Mouse (Mus musculus) layer of hippocampus, adult 11-12 months (tissue): ENCODE results near the gene Jtb.
"Not testable (repeated sequence)": the region's sequence is repeated elsewhere in the genome, so short reads cannot be mapped to it uniquely, and the experiment has no call there.

Experiments
- DNase-seq: peaks from one replicate; pipeline ENCODE4 v3.0.0; 2022; ENCODE audit warnings: low spot score

Jtb gene

GRCm38 (mm10) chr3:90224331-90224730, 7.1 kb upstream of the Jtb start:
- no peak for DNase-seq

DNA sequence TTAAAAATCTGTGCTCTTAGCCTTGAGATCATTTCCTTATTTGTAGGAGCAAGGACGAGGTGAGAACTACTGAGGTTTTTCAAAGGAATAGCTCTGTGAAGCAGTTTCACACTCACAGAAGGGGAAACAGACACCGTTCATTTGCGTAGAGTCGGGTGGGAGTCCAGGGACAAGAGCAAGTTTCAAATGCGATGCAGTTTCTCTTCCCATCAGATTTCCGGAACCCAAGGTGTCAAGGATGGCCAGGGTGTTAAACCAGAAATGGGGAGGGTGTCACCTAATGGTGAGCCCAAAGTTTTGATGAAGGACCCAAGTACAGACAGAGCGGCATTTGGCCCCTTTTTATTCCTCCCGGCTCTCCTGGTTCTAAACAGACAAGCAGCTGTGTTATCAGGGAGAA, 322 bp upstream of the Jtb start:
- no peak for DNase-seq

- DNase-seq = no peak
These were observed 9.9 kb downstream of the Jtb start for GRCm38 (mm10) chr3:90241251-90241650.

DNA sequence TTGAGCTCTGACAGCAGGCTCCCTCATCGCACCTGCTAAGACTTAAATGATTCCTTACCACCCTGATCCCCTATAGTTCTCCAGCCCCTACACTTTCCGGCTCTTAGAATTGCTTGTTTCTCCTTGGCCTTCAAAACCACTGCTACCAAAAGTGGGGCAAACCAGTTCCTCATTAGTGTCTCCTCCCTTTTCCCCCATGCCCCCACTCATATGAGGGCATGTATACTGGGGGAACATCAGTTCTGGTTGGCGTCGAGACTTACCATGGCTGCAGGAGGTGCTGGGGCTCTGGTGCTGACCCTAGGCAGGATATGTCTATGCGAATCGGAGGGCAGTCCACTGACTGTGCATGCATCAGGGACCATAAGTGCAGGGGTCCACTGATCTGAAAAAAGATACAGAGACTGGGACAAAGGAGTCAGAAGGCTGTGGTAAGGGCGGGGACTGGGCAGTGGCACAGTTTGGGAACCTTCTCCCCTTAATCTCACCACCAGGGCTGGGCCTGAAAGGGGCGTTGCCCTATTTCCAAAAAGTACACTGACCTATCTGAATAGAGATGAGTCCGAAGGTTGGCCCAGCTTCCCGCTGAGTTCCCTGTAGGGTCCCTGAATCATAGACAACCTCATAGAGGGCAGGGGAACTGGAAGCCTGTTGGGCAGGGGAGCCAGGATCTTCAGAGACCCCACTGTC, 10.4 kb downstream of the Jtb start:
- DNase-seq = no peak

DNA sequence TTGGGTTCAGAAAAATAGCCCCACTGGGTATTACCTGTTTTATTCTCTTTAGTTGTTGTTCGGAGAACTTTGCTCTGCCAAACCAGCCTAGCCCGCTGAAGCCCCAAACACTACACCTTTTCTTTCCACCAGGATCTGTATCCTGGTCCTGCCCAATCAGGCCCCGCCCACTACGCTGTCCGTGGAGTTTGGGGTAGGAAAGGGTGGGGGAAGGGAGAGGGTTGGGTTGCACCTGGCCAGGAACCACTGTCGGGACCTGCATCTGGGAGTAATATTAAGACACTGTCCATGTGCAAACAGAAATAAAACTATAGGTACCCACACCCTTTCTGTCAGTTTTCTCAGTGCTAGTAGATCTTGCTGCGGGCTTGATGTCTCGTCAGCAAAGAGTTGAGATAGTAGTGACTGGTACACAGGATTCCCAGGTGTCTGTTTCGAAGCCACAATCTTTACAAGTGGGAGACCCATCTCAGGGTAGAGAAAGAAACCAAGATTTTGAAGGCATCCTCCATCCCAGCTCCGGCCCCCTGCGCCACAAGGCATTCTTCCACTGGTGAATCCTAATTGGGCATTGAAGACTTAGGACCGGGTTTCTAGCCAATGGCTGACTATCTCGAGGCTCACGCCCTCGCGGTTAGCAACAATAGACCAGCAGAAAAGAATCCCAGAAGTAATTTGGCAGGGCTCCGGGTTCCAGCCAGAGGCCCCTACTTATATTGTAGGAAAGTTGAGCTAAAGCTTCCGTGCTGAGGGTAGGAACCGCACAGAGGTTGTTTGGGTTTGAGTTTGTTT, 11.8 kb downstream of the Jtb start, which contains the start of gene Creb3l4:
Creb3l4 (minus strand) TSS at position 529 of the 792 bp plus-strand sequence.
- DNase-seq = no peak

GRCm38 (mm10) chr3:90245406-90245805, 14.0 kb downstream of the Jtb start:
- DNase-seq = no peak

GRCm38 (mm10) chr3:90247630-90247959, 16.2 kb downstream of the Jtb start:
- DNase-seq = no peak

DNA sequence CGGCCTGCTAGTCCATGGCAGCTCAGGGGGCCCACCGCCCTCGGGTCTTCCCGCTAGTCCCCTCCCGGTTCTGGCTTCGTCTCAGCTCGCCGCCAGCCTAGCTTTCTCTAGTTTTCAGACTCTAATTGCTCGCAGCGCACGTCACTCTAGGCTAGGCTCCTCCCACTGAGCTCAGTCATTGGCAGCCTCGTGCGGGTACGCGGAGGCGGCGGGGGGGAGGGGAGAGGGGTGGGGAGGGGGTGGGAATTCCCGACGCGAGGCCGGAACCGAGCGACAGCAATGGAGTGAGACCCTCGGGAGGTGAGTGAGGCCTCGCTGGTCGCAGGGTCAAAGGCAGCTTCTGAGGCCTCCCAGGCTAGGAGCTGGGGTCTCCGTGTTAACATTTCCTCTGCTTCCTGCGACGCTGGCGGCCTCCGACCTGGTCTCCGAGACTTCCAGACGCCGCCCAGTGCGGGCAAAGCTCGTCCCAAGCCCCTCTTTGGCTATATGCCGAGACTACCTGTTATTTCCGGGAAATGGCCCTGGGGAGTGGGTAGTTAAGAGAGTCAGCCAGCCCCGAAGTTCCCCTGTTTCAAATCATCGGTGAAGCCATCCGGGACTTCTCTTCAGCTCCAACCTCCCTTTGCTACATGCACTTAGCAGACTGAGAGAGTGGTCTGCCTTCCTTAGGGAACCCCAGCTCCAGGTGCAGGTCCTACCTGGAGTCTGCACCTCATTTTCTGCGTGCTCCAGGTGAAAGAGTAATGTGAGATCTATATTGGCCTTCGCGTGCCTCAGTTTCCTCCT, 16.8 kb downstream of the Jtb start, which contains the start of gene Slc39a1:
Slc39a1 (plus strand) TSS at position 213 of the 786 bp plus-strand sequence.
- DNase-seq = peak; percentile 95

DNA sequence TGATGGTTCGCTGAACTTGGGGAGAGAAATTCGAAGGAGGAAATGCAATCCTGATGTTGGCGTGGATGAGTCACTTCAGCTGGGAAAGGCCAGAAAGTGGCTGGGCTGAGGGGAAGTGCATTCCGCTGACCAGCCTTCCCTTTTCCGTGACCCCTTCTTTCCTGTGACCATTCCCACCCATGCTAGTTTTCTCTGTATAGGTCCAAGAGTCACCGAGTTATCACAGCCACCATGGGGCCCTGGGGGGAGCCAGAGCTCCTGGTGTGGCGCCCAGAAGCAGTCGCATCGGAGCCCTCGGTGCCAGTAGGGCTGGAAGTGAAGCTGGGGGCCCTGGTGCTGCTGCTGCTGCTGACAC, 17.3 kb downstream of the Jtb start:
- no peak for DNase-seq

- DNase-seq = no peak
These were observed 19.4 kb downstream of the Jtb start for GRCm38 (mm10) chr3:90250791-90251190.

GRCm38 (mm10) chr3:90251731-90252226, 20.4 kb downstream of the Jtb start:
- not testable (repeated sequence) for DNase-seq

- not testable (repeated sequence) for DNase-seq
These were observed 21.3 kb downstream of the Jtb start for GRCm38 (mm10) chr3:90252659-90253058.

DNA sequence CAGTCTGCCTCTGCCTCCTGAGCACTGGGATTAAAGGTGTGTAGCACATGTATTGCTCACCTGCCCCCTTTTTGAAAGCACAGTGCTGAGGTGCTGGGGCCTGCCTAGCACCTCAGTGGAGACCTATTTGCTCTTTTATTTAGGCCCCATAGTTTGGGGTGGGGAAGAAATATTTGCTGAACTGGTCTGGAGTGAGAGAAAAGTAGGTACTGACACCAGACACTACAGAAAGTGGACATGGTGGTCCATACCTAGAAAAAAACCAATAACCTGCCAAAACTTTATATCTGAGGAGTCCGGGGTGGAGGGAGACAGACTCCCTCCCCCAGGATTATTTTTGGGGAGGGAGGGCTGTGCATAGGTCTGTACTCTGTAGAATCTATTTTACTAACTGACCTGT, 21.8 kb downstream of the Jtb start:
- DNase-seq = not testable (repeated sequence)

- peak; percentile 97 for DNase-seq
These were observed 22.4 kb downstream of the Jtb start, which contains the start of gene Crtc2 for GRCm38 (mm10) chr3:90253653-90254418. Gene Crtc2, plus strand, starts transcription at chr3:90254163.

DNA sequence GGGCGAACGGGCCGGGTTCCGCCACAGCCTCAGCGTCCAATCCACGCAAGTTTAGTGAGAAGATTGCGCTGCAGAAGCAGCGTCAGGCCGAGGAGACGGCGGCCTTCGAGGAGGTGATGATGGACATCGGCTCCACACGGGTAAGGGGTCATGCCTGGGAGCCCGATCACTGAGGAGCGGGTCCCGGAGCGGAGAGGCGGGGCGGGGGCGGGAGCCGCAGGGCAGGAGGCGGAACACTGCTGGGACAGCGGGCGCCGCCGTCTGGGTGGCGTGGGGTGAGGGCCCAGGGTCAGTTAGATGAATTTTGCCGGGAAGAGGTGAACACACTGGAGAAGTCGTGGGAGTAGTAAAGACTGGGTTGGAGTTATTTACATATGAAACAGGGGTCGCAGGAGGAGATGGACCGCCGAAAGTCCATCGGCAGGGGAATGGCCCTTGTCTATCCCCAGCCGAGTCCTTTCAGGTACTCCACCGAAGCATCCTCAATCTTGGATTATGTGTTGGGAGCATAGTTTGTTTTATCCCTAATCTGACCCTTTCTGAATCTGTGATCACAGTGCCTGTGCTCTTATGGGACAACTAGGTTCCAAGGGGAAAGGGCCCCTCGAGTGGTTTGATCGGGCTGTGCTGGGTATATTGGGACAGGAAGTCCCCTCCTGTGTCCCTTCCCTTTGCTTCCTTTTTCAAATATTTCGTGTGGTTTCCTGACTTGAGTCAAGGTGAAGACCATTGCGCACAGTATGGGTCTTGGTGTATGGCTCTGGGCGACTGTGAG, 23.2 kb downstream of the Jtb start:
- no peak for DNase-seq

GRCm38 (mm10) chr3:90255194-90255565, 23.8 kb downstream of the Jtb start:
- no peak for DNase-seq

DNA sequence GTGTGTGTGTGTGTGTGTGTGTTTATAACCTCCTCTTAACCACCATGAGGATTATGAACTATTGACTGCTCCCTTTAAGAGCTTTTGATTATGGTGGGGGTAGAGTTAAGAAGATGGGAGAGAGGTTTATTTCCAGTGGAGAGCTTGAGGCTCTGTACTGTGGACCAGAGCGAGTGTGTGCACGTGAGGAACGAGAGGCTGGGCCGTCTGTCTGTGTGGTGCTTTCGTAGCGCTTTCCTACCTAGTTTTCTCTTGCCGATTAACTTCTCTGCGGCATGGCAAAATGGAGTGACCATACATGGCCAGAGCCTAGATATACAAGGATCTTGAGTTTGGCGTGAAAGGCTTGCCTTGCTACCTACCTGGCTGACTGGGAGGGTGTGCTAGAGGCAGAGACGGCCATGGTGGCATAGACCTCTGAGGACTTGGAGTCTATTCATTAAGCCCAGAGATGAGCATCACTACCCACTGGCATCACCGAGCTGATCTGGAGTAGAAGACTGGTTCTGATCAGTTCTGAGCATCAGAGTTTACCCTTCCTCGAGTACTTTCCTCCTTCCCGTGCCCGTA, 24.5 kb downstream of the Jtb start:
- DNase-seq = no peak

DNA sequence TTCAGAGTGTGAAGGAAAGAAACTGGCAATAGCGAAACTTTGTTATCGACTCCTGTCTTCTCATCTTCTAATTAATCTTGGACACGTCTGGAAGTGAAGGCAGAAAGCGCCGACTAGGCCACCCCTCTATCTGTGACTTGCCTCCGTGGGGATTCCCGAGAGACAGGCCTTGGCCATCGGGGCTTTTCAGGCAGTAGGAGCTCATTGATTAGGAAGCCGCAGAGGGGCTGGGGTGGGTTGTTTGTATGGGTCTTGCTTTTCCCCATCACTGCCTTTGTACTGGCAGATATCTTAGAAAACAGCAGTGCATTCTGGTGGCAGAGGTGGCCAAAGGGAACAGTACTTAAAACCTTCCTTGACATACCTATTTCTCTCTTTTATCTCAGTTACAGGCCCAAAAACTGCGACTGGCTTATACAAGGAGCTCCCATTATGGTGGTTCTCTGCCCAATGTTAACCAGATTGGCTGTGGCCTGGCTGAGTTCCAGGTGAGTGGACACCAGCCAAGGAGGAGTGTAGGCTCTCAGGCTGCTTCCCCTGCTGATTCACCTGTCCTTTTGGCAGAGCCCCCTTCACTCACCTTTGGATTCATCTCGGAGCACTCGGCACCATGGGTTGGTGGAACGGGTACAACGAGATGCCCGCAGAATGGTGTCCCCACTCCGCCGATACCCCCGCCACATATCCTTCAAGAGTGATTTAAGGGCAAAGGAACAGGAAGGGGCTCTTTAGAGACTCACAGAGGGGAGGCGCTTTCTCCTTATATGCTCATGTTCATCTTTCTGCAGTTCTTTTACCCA, 25.5 kb downstream of the Jtb start:
- DNase-seq = no peak

DNA sequence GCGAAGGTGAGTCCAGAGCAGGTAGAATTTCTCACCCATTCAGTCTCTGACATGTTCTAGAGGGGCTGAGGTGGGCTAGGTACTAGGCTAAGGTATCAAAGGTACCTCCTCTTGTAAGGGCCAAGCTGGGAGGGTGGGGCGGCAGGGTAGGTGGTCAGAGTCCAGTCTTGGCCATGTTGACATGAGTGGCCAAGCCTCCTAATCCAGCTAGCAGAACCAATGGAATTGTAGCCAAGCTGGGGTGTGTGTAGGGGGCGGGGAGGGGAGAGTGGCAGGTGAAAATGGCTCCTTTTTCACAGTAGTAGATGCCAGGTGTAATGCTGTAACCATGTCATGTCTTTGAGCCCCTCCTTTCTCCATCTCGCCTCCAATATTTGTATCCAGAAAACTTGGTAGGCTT, 27.1 kb downstream of the Jtb start:
- no peak for DNase-seq
